Comparison of ENCODE assay signal across 8 mouse cellular contexts in the genomic region with DNA sequence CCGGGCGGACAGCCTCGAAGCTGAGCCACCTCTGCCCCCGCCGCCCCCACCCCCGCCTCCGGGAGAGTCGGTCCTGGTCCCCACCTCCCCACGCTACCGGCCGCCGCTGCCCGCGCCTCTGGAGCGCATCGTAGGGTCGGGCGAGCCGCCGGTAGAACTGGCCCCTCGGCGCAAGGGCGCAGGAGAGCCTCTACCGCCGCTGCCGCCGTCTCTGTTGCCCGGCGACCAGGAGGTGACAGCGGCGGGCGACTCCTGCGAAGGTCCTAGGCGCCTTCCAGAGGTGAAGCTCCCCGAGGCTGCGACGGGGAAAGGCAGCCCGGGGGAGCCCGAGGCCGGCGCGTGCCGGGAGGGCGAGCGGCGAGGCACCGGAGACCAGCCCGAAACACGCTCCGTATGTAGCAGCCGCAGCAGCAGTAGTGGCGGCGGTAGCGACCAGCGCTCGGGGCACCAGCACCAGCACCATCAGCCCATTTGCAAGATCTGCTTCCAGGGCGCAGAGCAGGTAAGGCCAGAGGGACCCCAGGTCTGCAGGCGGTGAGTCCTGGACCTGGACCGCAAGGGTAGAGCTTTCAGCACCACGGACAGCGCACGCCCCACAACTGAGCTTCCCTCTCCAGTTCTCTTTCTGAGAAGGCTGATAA. TPM values are rescaled to one million over a fixed set of nuclear protein-coding genes. Genes with fewer than 3 reads are reported as not detected.
DNase-seq lines count a peak whose midpoint lies in the region; ATAC-seq and TF ChIP-seq lines count a peak whose summit lies in the region.

No protein-coding gene starts in this region.

- H3K9me3 ChIP-seq in forebrain, postnatal 0 days (ENCODE audit: low read length), result no peaks in the 10 kb centered on the region
- no peaks in the 10 kb centered on the region for H3K9me3 ChIP-seq in hindbrain, embryonic 14.5 days (ENCODE audit: control insufficient read depth, low read length)

- intact Hi-C loops in left cerebral cortex, adult 2 months (cut with DNase I), result loop anchor here (2.0 to 5.0 kb wide), 2 partner anchors 123 to 312 kb away; no protein-coding TSS in a partner anchor

- ATAC-seq in cerebellum, adult (ENCODE audit: insufficient number of reproducible peaks, low FRiP score, low TSS enrichment), result peak; percentile 42
- ATAC-seq in forebrain, postnatal 0 days, result peak; percentile 26
- ATAC-seq in hindbrain, embryonic 14.5 days (ENCODE audit: low FRiP score), result peak; percentile 51

- H3K4me2 ChIP-seq in forebrain, postnatal 0 days (ENCODE audit: low read depth), result peak overlapping the region; percentile 82
- H3K4me2 ChIP-seq in hindbrain, embryonic 14.5 days (replicated peaks), result peak overlapping the region; percentile 86

- DNase-seq in cerebellum, adult 9-10 months, result no peak
- DNase-seq in cerebellum, adult 11 months, result peak; percentile 9
- peak; percentile 50 for DNase-seq in forebrain, postnatal 0 days
- DNase-seq in hindbrain, embryonic 14.5 days (ENCODE audit: low spot score), result peak; percentile 77
- DNase-seq in left cerebral cortex, adult 2 months (ENCODE audit: extremely low spot score in 1 of 2, low spot score in 2 of 2), result peak; percentile 32 to 50
- peak; percentile 58 for DNase-seq in lung, postnatal 4 days
- peak; percentile 53 for DNase-seq in right cerebral cortex, postnatal 4 days

- no peaks in the 10 kb centered on the region for H3K4me1 ChIP-seq in forebrain, postnatal 0 days (ENCODE audit: insufficient read depth)
- H3K4me1 ChIP-seq in hindbrain, embryonic 14.5 days (replicated peaks; ENCODE audit: control insufficient read depth, insufficient read depth, low read length), result peaks cover 8% of the 10 kb centered on the region

- TF ChIP-seq CTCF in forebrain, postnatal 0 days (IDR thresholded peaks at IDR 0.05; ENCODE audit: low read depth), result no peak; the same call in 1 of the 2 replicates
- no peak for TF ChIP-seq CTCF in left cerebral cortex, adult 2 months (IDR thresholded peaks at IDR 0.05)

- 2% methylated on average over 55 of the region's 62 CpGs for WGBS in forebrain, postnatal 0 days
- WGBS in hindbrain, embryonic 14.5 days, result under 1% methylated on average over 58 of the region's 62 CpGs

- no peaks in the 10 kb centered on the region; the same call in 1 of the 2 replicates for H3K27me3 ChIP-seq in forebrain, postnatal 0 days (ENCODE audit: insufficient read depth, low read length)
- H3K27me3 ChIP-seq in hindbrain, embryonic 14.5 days (ENCODE audit: control insufficient read depth, insufficient read depth, low read length), result no peaks in the 10 kb centered on the region

- peak overlapping the region; percentile 83 for H3K27ac ChIP-seq in forebrain, postnatal 0 days (ENCODE audit: low read depth, low read length)
- H3K27ac ChIP-seq in hindbrain, embryonic 14.5 days, result peak overlapping the region; percentile 96
- peak overlapping the region; percentile 89 for H3K27ac ChIP-seq in left cerebral cortex, adult 2 months

- peak overlapping the region; percentile 65 for H3K4me3 ChIP-seq in forebrain, postnatal 0 days (ENCODE audit: low read depth, low read length)
- H3K4me3 ChIP-seq in hindbrain, embryonic 14.5 days (replicated peaks; ENCODE audit: low read length), result peak overlapping the region; percentile 80
- peak overlapping the region; percentile 68 for H3K4me3 ChIP-seq in left cerebral cortex, adult 2 months

- H3K36me3 ChIP-seq in forebrain, postnatal 0 days (ENCODE audit: insufficient read depth), result no peaks in the 10 kb centered on the region; the same call in 1 of the 2 replicates
- H3K36me3 ChIP-seq in hindbrain, embryonic 14.5 days (replicated peaks; ENCODE audit: control insufficient read depth, insufficient read depth), result 0 out of 2 replicates have a peak, but pooled peaks cover 5% of the 10 kb centered on the region

- peak overlapping the region; percentile 66 for H3K9ac ChIP-seq in forebrain, postnatal 0 days
- H3K9ac ChIP-seq in hindbrain, embryonic 14.5 days, result peak overlapping the region; percentile 93

RNA-seq across cellular contexts. Expression of a gene that starts 0.6 kb away (rescaled TPM):
- total RNA-seq in forebrain, postnatal 0 days (2014; rRNA removed), result 3.6 and 3.7 TPM in 2 replicates
- 5.4 and 7.4 TPM in 2 replicates for polyA plus RNA-seq in forebrain, postnatal 0 days (2015; fragmentation: Nextera tagmentation; extraction: Ambion mirVana)
- 12.0 and 16.9 TPM in 2 replicates for polyA plus RNA-seq in hindbrain, embryonic 14.5 days (2014; fragmentation: Nextera tagmentation; extraction: Ambion mirVana)
- 10 to 100 TPM; 10.1 to 12.8 TPM for total RNA-seq in left cerebral cortex, adult 2 months (2021)
